Mouse (Mus musculus) heart, postnatal 0 days (tissue): ENCODE measurements around the gene St6gal1. TPM values are rescaled to one million over a fixed set of nuclear protein-coding genes. Genes with fewer than 3 reads are reported as not detected.

Source experiments
- ATAC-seq: fragments of 200-750 bp; cut with Nextera tagmentation; 2 replicates; pipeline ENCODE4 v1.8.0; 2017; ENCODE audit warnings: low read depth, moderate number of reproducible peaks, moderate library complexity; ENCODE audit not compliant: insufficient read depth
- DNase-seq: peaks from one replicate; pipeline ENCODE4 v3.0.0-alpha.2; 2016; ENCODE audit warnings: low spot score
- H3K27ac ChIP-seq: fragments of 300-500 bp; sonication (generic); 2 replicates; pipeline ENCODE4 v1.5.1; 2014; ENCODE audit warnings: low read depth, mild to moderate bottlenecking
- H3K27me3 ChIP-seq: fragments of 300-500 bp; sonication (generic); 2 replicates; pipeline ENCODE4 v1.6.1; 2014; ENCODE audit warnings: low read length, mixed read lengths; ENCODE audit not compliant: control insufficient read depth, insufficient read depth
- H3K36me3 ChIP-seq: fragments of 300-500 bp; sonication (generic); replicated peaks from 2 replicates; pipeline ENCODE4 v1.6.1; 2014; ENCODE audit warnings: low read length, mixed read lengths; ENCODE audit not compliant: control insufficient read depth, insufficient read depth
- H3K4me1 ChIP-seq: fragments of 300-500 bp; sonication (generic); 2 replicates; pipeline ENCODE4 v1.6.1; 2014; ENCODE audit warnings: antibody characterized with exemption; ENCODE audit not compliant: control insufficient read depth, insufficient read depth
- H3K4me2 ChIP-seq: fragments of 300-500 bp; sonication (generic); 2 replicates; pipeline ENCODE4 v1.6.1; 2014; ENCODE audit warnings: low read depth, mild to moderate bottlenecking, low read length, moderate library complexity
- H3K4me3 ChIP-seq: fragments of 300-500 bp; sonication (generic); 2 replicates; pipeline ENCODE4 v1.5.1; 2014; ENCODE audit warnings: low read depth, low read length
- H3K9ac ChIP-seq: fragments of 300-500 bp; sonication (generic); replicated peaks from 2 replicates; pipeline ENCODE4 v1.6.1; 2014; ENCODE audit warnings: low read depth, low read length, mixed read lengths
- H3K9me3 ChIP-seq: fragments of 300-500 bp; sonication (generic); replicated peaks from 2 replicates; pipeline ENCODE4 v1.6.1; 2016; ENCODE audit warnings: low read length; ENCODE audit not compliant: control insufficient read depth
- CTCF ChIP-seq: IDR thresholded peaks from 2 replicates; pipeline ENCODE4 v1.5.1; 2016; ENCODE audit warnings: antibody characterized with exemption, control low read depth, low read depth
- EP300 ChIP-seq: IDR thresholded peaks from 2 replicates; pipeline ENCODE4 v1.6.1; 2016; ENCODE audit warnings: antibody characterized with exemption, low read depth
- WGBS: fragments of 180-500 bp; shearing (Covaris S2); extraction: QIAGEN DNeasy Blood & Tissue Kit; methylation state at CpG from one replicate; pipeline ENCODE4 v1.1.7; 2014; 5-methylcytosine and 5-hydroxymethylcytosine counted together
- polyA plus RNA-seq: library from polyadenylated mRNA; unstranded; fragments of >200 nt; fragmentation: Nextera tagmentation; extraction: Ambion mirVana; gene quantifications from 2 replicates; pipeline ENCODE4 v1.2.1, GENCODE M21; 2015
- total RNA-seq: library from RNA; depleted of rRNA; stranded (reverse); fragments of >200 nt; gene quantifications from 2 replicates; pipeline ENCODE4 v1.2.3, GENCODE M21; 2014; ENCODE audit warnings: low replicate concordance

Gene St6gal1
- total and polyA plus RNA-seq, 2 experiments from 2014 or later, result 10.0 to 23.5 TPM

- 87% methylated on average over 9 of the region's 9 CpGs for WGBS
- Histone ChIP-seq H3K4me1 (peaks cover 1% of the 10 kb centered on the region; the same call in 1 of the 2 replicates), H3K4me2 (no peak overlapping the region), H3K27me3 (no peaks in the 10 kb centered on the region), H3K4me3 (no peak overlapping the region), H3K36me3 (no peaks in the 10 kb centered on the region), H3K9ac (no peak overlapping the region), H3K27ac (no peak overlapping the region), H3K9me3 (no peaks in the 10 kb centered on the region)
- DNase-seq (no peak), ATAC-seq (no peak)
- TF ChIP-seq EP300 (no peak), CTCF (no peak)
Observed at GRCm38 (mm10) chr16:23290171-23290570, 65.6 kb downstream of the St6gal1 start.

- TF ChIP-seq EP300 (no peak), CTCF (no peak)
- H3K4me3 ChIP-seq, result no peak overlapping the region
- H3K9me3 ChIP-seq, result no peaks in the 10 kb centered on the region
- WGBS, result 52% methylated on average over 5 of the region's 5 CpGs
- H3K27me3 ChIP-seq, result no peaks in the 10 kb centered on the region
- DNase-seq, result no peak
- no peak overlapping the region for H3K4me2 ChIP-seq
- no peak overlapping the region for H3K9ac ChIP-seq
- ATAC-seq, result no peak; the same call in 1 of the 2 replicates
- no peak overlapping the region for H3K27ac ChIP-seq
- H3K36me3 ChIP-seq, result no peaks in the 10 kb centered on the region
- no peaks in the 10 kb centered on the region for H3K4me1 ChIP-seq
Observed at GRCm38 (mm10) chr16:23291521-23291920, 67.0 kb downstream of the St6gal1 start.

GRCm38 (mm10) chr16:23294236-23294635 lies 69.7 kb downstream of the St6gal1 start:
- Histone ChIP-seq H3K4me1 (no peaks in the 10 kb centered on the region), H3K4me3 (no peak overlapping the region), H3K36me3 (no peaks in the 10 kb centered on the region), H3K4me2 (no peak overlapping the region), H3K27me3 (peaks cover 11% of the 10 kb centered on the region), H3K9ac (no peak overlapping the region), H3K27ac (no peak overlapping the region), H3K9me3 (no peaks in the 10 kb centered on the region)
- TF ChIP-seq EP300 (no peak), CTCF (no peak)
- DNase-seq (no peak), ATAC-seq (no peak)
- whole genome bisulfite sequencing, result 77% methylated on average over 3 of the region's 3 CpGs

- no peak overlapping the region for H3K9ac ChIP-seq
- no peaks in the 10 kb centered on the region for H3K36me3 ChIP-seq
- H3K27me3 ChIP-seq, result peaks cover 14% of the 10 kb centered on the region
- ATAC-seq (no peak), DNase-seq (no peak)
- no peaks in the 10 kb centered on the region for H3K4me1 ChIP-seq
- no peaks in the 10 kb centered on the region for H3K9me3 ChIP-seq
- H3K27ac ChIP-seq, result no peak overlapping the region
- TF ChIP-seq EP300 (no peak), CTCF (no peak)
- whole genome bisulfite sequencing, result 93% methylated on average over 6 of the region's 6 CpGs
- no peak overlapping the region for H3K4me2 ChIP-seq
- H3K4me3 ChIP-seq, result no peak overlapping the region
Observed at GRCm38 (mm10) chr16:23294747-23295146, 70.2 kb downstream of the St6gal1 start.

- ATAC-seq (peak; percentile 39; the same call in 1 of the 2 replicates), DNase-seq (peak; percentile 26)
- no peak overlapping the region for H3K4me2 ChIP-seq
- peaks cover 20% of the 10 kb centered on the region for H3K27me3 ChIP-seq
- no peaks in the 10 kb centered on the region for H3K9me3 ChIP-seq
- TF ChIP-seq CTCF (no peak), EP300 (no peak)
- no peaks in the 10 kb centered on the region for H3K36me3 ChIP-seq
- no peak overlapping the region for H3K4me3 ChIP-seq
- WGBS, result 39% methylated on average over 5 of the region's 5 CpGs
- H3K4me1 ChIP-seq, result no peaks in the 10 kb centered on the region
- H3K9ac ChIP-seq, result no peak overlapping the region
- no peak overlapping the region for H3K27ac ChIP-seq
Observed at GRCm38 (mm10) chr16:23295720-23296119, 71.2 kb downstream of the St6gal1 start.

GRCm38 (mm10) chr16:23296721-23297120 lies 72.2 kb downstream of the St6gal1 start:
- 96% methylated on average over 3 of the region's 3 CpGs for WGBS
- DNase-seq (no peak), ATAC-seq (no peak)
- Histone ChIP-seq H3K27me3 (peaks cover 24% of the 10 kb centered on the region), H3K4me1 (no peaks in the 10 kb centered on the region), H3K4me2 (no peak overlapping the region), H3K9me3 (no peaks in the 10 kb centered on the region), H3K9ac (no peak overlapping the region), H3K36me3 (no peaks in the 10 kb centered on the region), H3K4me3 (no peak overlapping the region), H3K27ac (no peak overlapping the region)
- no peak for TF ChIP-seq CTCF
- TF ChIP-seq EP300, result no peak
